Mouse (Mus musculus) forebrain, embryonic 16.5 days (tissue): ENCODE data around the gene Ptcra. TPM values are rescaled to one million over a fixed set of nuclear protein-coding genes. Genes with fewer than 3 reads are reported as not detected.
A peak's percentile ranks its signal among the peaks of the same experiment; 100 is the strongest.

Experiments
- ATAC-seq: fragments of 200-750 bp; cut with Nextera tagmentation; 2 replicates; pipeline ENCODE4 v1.8.0; 2017; ENCODE audit warnings: mild to moderate bottlenecking, moderate library complexity
- H3K27ac ChIP-seq: fragments of 300-500 bp; sonication (generic); 2 replicates; pipeline ENCODE4 v1.5.1; 2014; ENCODE audit warnings: low read length, control low read depth
- H3K27me3 ChIP-seq: fragments of 300-500 bp; sonication (generic); replicated peaks from 2 replicates; pipeline ENCODE4 v1.6.1; 2014; ENCODE audit warnings: low read length; ENCODE audit not compliant: control insufficient read depth, insufficient read depth
- H3K36me3 ChIP-seq: fragments of 300-500 bp; sonication (generic); 2 replicates; pipeline ENCODE4 v1.6.1; 2014; ENCODE audit not compliant: control insufficient read depth, insufficient read depth
- H3K4me1 ChIP-seq: fragments of 300-500 bp; sonication (generic); replicated peaks from 2 replicates; pipeline ENCODE4 v1.6.1; 2014; ENCODE audit warnings: low read length; ENCODE audit not compliant: control insufficient read depth, insufficient read depth
- H3K4me2 ChIP-seq: fragments of 300-500 bp; sonication (generic); 2 replicates; pipeline ENCODE4 v1.6.1; 2014; ENCODE audit warnings: mild to moderate bottlenecking, low read length, control low read depth
- H3K4me3 ChIP-seq: fragments of 300-500 bp; sonication (generic); replicated peaks from 2 replicates; pipeline ENCODE4 v1.5.1; 2014; ENCODE audit warnings: mild to moderate bottlenecking, low read length, control low read depth
- H3K9ac ChIP-seq: fragments of 300-500 bp; sonication (generic); replicated peaks from 2 replicates; pipeline ENCODE4 v1.6.1; 2014; ENCODE audit warnings: low read depth, low read length, control low read depth
- H3K9me3 ChIP-seq: fragments of 300-500 bp; sonication (generic); 2 replicates; pipeline ENCODE4 v1.6.1; 2016; ENCODE audit warnings: low read length; ENCODE audit not compliant: control insufficient read depth
- WGBS: fragments of 180-500 bp; shearing (Covaris S2); extraction: QIAGEN DNeasy Blood & Tissue Kit; methylation state at CpG from one replicate; pipeline ENCODE4 v1.1.7; 2014; 5-methylcytosine and 5-hydroxymethylcytosine counted together
- polyA plus RNA-seq: library from polyadenylated mRNA; unstranded; fragments of >200 nt; fragmentation: Nextera tagmentation; extraction: Ambion mirVana; gene quantifications from 2 replicates; pipeline ENCODE4 v1.2.1, GENCODE M21; 2015

The Ptcra gene
- polyA plus RNA-seq, 1 experiment from 2014 or later: not detected

GRCm38 (mm10) chr17:46751794-46752556 is 11.5 kb downstream of the Ptcra start, which contains the start of gene Cnpy3:
Cnpy3 (minus strand) TSS chr17:46752214.
- Histone ChIP-seq H3K36me3 (no peaks in the 10 kb centered on the region), H3K27me3 (no peaks in the 10 kb centered on the region), H3K9ac (peak within 1 kb of the TSS; percentile 68), H3K27ac (peak within 1 kb of the TSS; percentile 89), H3K9me3 (no peaks in the 10 kb centered on the region), H3K4me1 (peaks cover 17% of the 10 kb centered on the region), H3K4me2 (peak within 1 kb of the TSS; percentile 70), H3K4me3 (peak within 1 kb of the TSS; percentile 91)
- peak; percentile 99 for ATAC-seq
- 0% methylated on average over 52 of the region's 58 CpGs for WGBS

DNA sequence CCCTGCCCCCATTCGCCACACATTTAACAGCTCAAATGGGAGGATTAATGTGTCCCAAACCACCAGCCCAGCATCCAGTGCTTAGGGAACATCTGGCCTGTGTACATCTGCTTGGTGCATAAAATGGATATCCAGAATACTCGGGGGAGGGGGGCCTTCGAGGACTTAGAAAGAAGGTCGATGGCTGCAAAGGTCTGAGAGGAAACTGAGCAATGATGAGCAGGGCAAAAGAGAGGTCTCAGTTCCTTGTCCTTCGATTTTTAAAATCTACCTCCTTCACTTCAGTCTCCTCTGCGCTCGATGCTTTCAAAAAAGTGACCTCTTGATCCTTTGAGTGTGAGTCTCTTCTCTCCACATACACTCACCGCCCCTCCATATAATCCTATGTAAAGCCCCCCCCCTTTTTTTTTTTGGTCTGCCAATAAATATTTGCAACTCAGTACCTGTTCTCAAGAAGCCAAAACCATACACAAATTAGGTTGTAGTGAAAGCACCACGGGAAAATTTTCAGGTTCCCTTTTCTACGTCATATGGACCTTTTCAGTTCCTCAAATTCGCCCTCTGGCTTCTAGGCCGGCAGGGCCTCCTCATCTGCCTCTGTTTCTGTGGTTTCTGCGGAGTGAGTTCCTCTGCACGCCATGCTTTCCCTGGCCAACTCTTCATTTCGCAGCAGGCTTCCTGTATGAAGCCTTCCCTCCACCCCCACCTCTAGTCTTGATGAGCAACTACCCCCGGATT is 12.3 kb downstream of the Ptcra start:
- no peak for ATAC-seq
- WGBS: 30% methylated on average over 16 of the region's 16 CpGs
- Histone ChIP-seq H3K4me2 (peak overlapping the region; percentile 70), H3K36me3 (no peaks in the 10 kb centered on the region), H3K4me1 (peaks cover 17% of the 10 kb centered on the region), H3K9me3 (no peaks in the 10 kb centered on the region), H3K9ac (peak overlapping the region; percentile 68), H3K27ac (peak overlapping the region; percentile 89), H3K4me3 (peak overlapping the region; percentile 91), H3K27me3 (no peaks in the 10 kb centered on the region)

- Histone ChIP-seq H3K4me3 (no peak overlapping the region), H3K27ac (no peak overlapping the region)
Observed at GRCm38 (mm10) chr17:46750580-46750979, 12.9 kb downstream of the Ptcra start.

DNA sequence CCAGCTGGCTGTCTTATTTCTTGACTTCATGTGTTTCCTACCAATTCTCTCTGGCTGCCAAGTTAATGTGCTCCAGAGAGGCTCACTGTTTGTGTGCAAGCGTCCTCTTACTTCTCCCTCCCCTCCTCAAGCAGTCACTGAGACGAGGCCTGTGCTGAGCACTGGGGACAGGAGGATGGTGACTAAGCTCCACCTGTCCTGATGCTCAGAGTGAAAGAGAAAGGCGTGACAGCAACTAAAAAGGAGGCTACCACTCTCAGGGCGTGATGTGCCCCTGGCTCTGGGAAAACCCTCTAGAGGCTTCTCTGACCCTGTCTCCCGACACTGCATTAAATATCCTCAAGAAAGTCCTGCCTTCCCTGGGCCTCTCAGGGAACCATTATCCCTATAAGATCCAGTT is 14.2 kb downstream of the Ptcra start:
- Histone ChIP-seq H3K27me3 (no peaks in the 10 kb centered on the region), H3K9me3 (no peaks in the 10 kb centered on the region), H3K4me2 (no peak overlapping the region), H3K4me3 (no peak overlapping the region), H3K4me1 (peaks cover 17% of the 10 kb centered on the region), H3K9ac (no peak overlapping the region), H3K27ac (no peak overlapping the region), H3K36me3 (no peaks in the 10 kb centered on the region; the same call in 1 of the 2 replicates)
- no peak for ATAC-seq
- 91% methylated on average over 5 of the region's 5 CpGs for WGBS

More at GRCm38 (mm10) chr17:46750580-46750979, 12.9 kb downstream of the Ptcra start:
- 95% methylated on average over 4 of the region's 4 CpGs for whole genome bisulfite sequencing
- H3K9me3 ChIP-seq: no peaks in the 10 kb centered on the region
- H3K9ac ChIP-seq: no peak overlapping the region; the same call in 1 of the 2 replicates
- H3K27me3 ChIP-seq: no peaks in the 10 kb centered on the region
- ATAC-seq: no peak
- no peak overlapping the region for H3K4me2 ChIP-seq
- no peaks in the 10 kb centered on the region; the same call in 1 of the 2 replicates for H3K36me3 ChIP-seq
- peaks cover 17% of the 10 kb centered on the region for H3K4me1 ChIP-seq

DNA sequence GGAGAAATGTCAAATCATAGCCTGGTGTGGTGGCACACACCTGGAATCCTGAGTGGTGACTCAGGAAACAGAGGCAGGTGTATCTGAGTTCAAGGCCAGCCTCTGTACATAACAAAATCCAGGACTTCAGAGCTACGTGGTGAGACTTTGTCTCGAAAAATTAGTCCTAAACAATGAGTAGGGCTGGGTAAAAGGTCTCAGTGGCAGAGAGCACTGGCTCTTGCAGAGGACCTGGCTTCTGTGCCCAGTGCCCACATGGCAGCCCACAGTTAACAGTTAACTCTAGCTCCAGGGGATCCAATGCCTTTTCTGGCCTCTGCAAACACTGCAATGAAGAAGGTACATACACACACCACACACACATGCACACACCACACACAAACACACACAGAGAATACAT is 15.7 kb downstream of the Ptcra start:
- Histone ChIP-seq H3K36me3 (peaks cover 1% of the 10 kb centered on the region; the same call in 1 of the 2 replicates), H3K9me3 (no peaks in the 10 kb centered on the region), H3K27ac (no peak overlapping the region), H3K9ac (no peak overlapping the region), H3K27me3 (no peaks in the 10 kb centered on the region), H3K4me3 (no peak overlapping the region), H3K4me2 (no peak overlapping the region), H3K4me1 (peaks cover 17% of the 10 kb centered on the region)
- WGBS: 89% methylated on average over 2 of the region's 2 CpGs
- no peak for ATAC-seq

DNA sequence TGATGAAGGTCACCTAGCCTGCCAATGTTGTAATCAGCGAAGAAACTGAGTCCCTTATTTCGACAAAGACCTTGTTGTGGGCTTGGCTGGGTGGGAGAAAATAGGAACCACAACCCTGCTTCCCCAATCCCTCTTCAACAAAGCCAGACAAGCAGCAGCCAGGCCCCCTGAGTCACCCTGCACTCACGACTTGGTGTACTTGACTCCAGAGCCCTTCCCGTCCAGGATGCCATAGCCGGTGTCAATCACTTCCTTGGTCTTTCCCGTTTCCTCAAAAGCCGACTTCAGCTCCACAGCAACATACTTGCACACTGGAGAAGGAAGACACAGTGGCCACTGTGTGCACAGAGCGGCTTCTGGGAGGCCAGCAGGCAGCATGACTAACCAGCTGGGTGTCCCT is 16.3 kb downstream of the Ptcra start:
- Histone ChIP-seq H3K36me3 (peaks cover 4% of the 10 kb centered on the region; the same call in 1 of the 2 replicates), H3K9ac (no peak overlapping the region), H3K9me3 (no peaks in the 10 kb centered on the region), H3K4me1 (peaks cover 13% of the 10 kb centered on the region), H3K27ac (no peak overlapping the region), H3K4me3 (no peak overlapping the region), H3K27me3 (no peaks in the 10 kb centered on the region), H3K4me2 (no peak overlapping the region)
- ATAC-seq: no peak
- 90% methylated on average over 8 of the region's 8 CpGs for WGBS

DNA sequence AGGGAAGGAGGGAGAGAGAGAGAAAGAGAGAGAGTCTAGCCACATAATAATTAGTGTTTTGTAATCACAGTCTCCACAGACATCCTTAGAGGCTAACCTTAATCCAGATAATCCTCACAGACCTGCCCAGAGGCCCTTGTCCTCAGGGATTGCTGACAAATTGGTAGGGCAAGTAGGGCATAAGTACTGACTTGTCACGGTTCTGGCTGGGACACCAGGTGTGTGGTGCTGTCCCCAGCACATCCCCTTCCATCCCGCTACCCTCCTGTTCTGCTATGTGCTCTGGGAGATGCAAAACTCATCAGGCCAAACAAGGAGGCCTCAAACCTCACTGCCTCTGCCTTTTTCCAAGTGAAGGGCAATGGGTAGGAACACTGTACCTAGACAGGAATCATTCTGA is 18.0 kb downstream of the Ptcra start:
- 69% methylated on average over 2 of the region's 2 CpGs for WGBS
- peaks cover 4% of the 10 kb centered on the region; the same call in 1 of the 2 replicates for H3K4me1 ChIP-seq
- H3K9ac ChIP-seq: no peak overlapping the region
- no peak for ATAC-seq
- no peaks in the 10 kb centered on the region for H3K27me3 ChIP-seq
- H3K4me2 ChIP-seq: no peak overlapping the region
- H3K9me3 ChIP-seq: no peaks in the 10 kb centered on the region
- H3K27ac ChIP-seq: no peak overlapping the region
- H3K4me3 ChIP-seq: no peak overlapping the region
- peaks cover 4% of the 10 kb centered on the region; the same call in 1 of the 2 replicates for H3K36me3 ChIP-seq

- no peak overlapping the region for H3K27ac ChIP-seq
- no peaks in the 10 kb centered on the region for H3K4me1 ChIP-seq
- H3K9me3 ChIP-seq: no peaks in the 10 kb centered on the region
- no peak overlapping the region for H3K4me2 ChIP-seq
- no peak for ATAC-seq
- no peak overlapping the region for H3K4me3 ChIP-seq
- no peaks in the 10 kb centered on the region for H3K27me3 ChIP-seq
- peaks cover 4% of the 10 kb centered on the region; the same call in 1 of the 2 replicates for H3K36me3 ChIP-seq
- no peak overlapping the region for H3K9ac ChIP-seq
- 82% methylated on average over 9 of the region's 9 CpGs for WGBS
Observed at GRCm38 (mm10) chr17:46742986-46743385, 20.5 kb downstream of the Ptcra start.

DNA sequence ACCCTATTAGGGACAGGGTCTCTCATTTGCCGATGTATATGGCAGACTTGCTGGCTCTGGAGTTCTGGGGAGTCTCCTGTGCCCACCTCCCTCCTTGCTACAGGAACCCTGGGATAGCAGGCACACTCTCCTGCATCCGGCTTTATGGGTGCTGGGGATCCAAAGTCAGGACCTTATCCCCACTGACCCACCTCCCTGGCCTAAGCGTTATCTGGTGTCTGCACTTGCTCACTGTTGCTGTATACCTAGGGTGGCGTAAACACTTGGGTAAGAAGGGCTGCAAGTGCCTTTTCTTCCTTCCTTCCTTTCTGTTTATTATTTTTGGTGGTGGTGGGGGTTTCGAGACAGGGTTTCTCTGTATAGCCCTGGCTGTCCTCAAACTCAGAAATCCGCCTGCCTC is 22.2 kb downstream of the Ptcra start:
- WGBS: 95% methylated on average over 6 of the region's 6 CpGs
- no peak overlapping the region for H3K4me2 ChIP-seq
- no peak overlapping the region for H3K9ac ChIP-seq

More for the DNA sequence above, 22.2 kb downstream of the Ptcra start:
- H3K4me1 ChIP-seq: no peaks in the 10 kb centered on the region
- H3K4me3 ChIP-seq: no peak overlapping the region
- H3K27ac ChIP-seq: no peak overlapping the region
- H3K36me3 ChIP-seq: peaks cover 4% of the 10 kb centered on the region; the same call in 1 of the 2 replicates
- H3K9me3 ChIP-seq: no peaks in the 10 kb centered on the region
- no peak for ATAC-seq
- no peaks in the 10 kb centered on the region for H3K27me3 ChIP-seq
